Mouse (Mus musculus) neural tube, embryonic 12.5 days (tissue): ENCODE results near the gene Prkn. TPM values are rescaled to one million over a fixed set of nuclear protein-coding genes. Genes with fewer than 3 reads are reported as not detected.

Experiments used
- ATAC-seq: fragments of 200-750 bp; cut with Nextera tagmentation; 2 replicates; pipeline ENCODE4 v1.8.0; 2017; ENCODE audit warnings: low read depth, mild to moderate bottlenecking, moderate TSS enrichment, moderate library complexity; ENCODE audit not compliant: low FRiP score
- H3K27ac ChIP-seq: fragments of 300-500 bp; sonication (generic); 2 replicates; pipeline ENCODE4 v1.5.1; 2016
- H3K27me3 ChIP-seq: fragments of 300-500 bp; sonication (generic); replicated peaks from 2 replicates; pipeline ENCODE4 v1.6.1; 2016; ENCODE audit warnings: mild to moderate bottlenecking
- H3K36me3 ChIP-seq: fragments of 300-500 bp; sonication (generic); 2 replicates; pipeline ENCODE4 v1.6.1; 2016; ENCODE audit warnings: mild to moderate bottlenecking
- H3K4me1 ChIP-seq: fragments of 300-500 bp; sonication (generic); 2 replicates; pipeline ENCODE4 v1.6.1; 2016
- H3K4me2 ChIP-seq: fragments of 300-500 bp; sonication (generic); replicated peaks from 2 replicates; pipeline ENCODE4 v1.6.1; 2016; ENCODE audit warnings: mild to moderate bottlenecking
- H3K4me3 ChIP-seq: fragments of 300-500 bp; sonication (generic); 2 replicates; pipeline ENCODE4 v1.5.1; 2016
- H3K9ac ChIP-seq: fragments of 300-500 bp; sonication (generic); 2 replicates; pipeline ENCODE4 v1.6.1; 2016; ENCODE audit warnings: mild to moderate bottlenecking
- H3K9me3 ChIP-seq: fragments of 300-500 bp; sonication (generic); 2 replicates; pipeline ENCODE4 v1.6.1; 2016; ENCODE audit warnings: mild to moderate bottlenecking
- WGBS: fragments of 180-500 bp; shearing (Covaris S2); methylation state at CpG from one replicate; pipeline ENCODE4 v1.1.7; 2016; 5-methylcytosine and 5-hydroxymethylcytosine counted together
- polyA plus RNA-seq: library from polyadenylated mRNA; unstranded; fragments of >200 nt; fragmentation: Nextera tagmentation; extraction: Ambion mirVana; gene quantifications from 2 replicates; pipeline ENCODE4 v1.2.1, GENCODE M21; 2016

The Prkn gene
- polyA plus RNA-seq, 1 experiment from 2014 or later: 2.0 TPM

DNA sequence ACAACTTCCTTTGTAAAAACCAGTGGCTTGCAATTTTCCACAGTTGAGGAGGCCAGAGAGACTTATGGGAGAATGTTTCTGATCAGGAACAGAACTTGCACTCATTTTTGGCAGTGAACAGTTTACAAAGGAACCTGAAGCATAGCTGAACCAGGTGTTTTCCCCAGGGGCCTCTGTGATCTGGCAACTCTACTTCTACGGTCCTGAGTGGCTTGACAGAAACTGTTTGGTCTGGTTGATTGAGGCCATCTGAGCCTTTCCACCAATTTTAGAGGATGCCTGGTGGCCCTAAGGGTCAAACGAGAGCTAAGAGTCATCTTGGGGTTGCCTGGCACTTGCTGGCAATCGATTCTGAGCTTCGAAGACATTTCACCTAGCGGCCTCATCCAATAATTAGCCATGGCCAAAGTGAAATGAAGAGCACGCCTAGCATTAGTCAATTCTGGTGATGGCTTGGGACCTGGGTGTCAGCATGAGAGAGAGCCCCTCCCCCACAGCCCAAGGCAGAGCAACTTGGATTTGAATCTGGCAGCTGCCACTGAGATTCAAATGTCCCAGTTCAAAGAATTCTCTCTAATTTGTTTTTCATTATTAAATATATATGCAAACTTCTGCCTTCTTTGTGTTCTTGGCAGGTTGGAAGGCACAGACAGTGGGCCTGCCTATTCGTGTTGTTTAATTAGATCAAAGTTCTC lies 479.6 kb downstream of the Prkn start:
- 78% methylated on average over 7 of the region's 7 CpGs for WGBS
- no peaks in the 10 kb centered on the region for H3K9me3 ChIP-seq
- no peak overlapping the region for H3K4me3 ChIP-seq
- no peak overlapping the region for H3K9ac ChIP-seq
- H3K27me3 ChIP-seq: no peaks in the 10 kb centered on the region
- no peaks in the 10 kb centered on the region for H3K4me1 ChIP-seq
- no peak overlapping the region for H3K27ac ChIP-seq
- no peak overlapping the region for H3K4me2 ChIP-seq
- H3K36me3 ChIP-seq: no peaks in the 10 kb centered on the region
- no peak for ATAC-seq

DNA sequence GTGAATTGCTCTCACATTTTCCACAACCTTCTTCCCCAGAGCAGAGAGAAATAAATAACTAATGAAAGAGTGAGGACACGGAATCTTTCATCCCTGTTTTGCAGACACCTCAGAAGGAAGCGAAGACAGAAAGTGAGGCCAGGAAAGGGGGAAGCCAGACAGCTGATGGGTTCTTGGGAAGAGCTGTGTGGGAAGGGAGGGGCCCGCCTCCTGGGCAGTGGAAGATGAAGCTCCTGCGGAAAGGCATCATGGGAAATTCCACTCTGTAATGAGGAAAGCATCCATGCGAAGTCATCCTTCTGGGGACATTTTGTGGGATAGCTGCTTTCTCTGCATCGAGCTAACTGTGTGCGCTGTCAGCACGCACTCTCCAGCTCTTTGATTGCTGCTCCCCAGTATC lies 491.9 kb downstream of the Prkn start:
- 33% methylated on average over 8 of the region's 8 CpGs for WGBS
- H3K4me3 ChIP-seq: no peak overlapping the region
- peak overlapping the region; percentile 28 for H3K4me2 ChIP-seq
- H3K36me3 ChIP-seq: no peaks in the 10 kb centered on the region
- no peaks in the 10 kb centered on the region for H3K27me3 ChIP-seq
- H3K9me3 ChIP-seq: no peaks in the 10 kb centered on the region
- no peak overlapping the region for H3K9ac ChIP-seq
- no peak for ATAC-seq
- no peak overlapping the region for H3K27ac ChIP-seq
- H3K4me1 ChIP-seq: no peaks in the 10 kb centered on the region

DNA sequence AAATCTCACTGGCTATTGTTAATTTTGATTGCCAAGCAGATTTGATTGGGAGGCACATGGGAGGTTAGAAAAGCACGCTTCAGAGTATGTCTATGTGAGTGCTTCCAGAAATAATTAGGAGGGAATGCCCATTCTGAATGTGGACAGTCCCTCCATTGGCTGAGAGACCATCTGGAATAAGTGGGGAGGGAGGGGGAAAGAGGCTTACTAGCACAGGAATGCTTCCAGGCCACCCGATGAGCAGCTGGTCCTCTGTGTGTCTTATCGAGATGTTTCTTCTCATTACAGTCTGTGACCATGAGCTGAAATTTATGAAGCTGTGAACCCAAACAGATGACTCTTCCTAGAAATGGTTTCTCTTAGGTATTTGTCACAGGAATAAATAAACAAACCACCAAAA lies 493.6 kb downstream of the Prkn start:
- Histone ChIP-seq H3K27ac (no peak overlapping the region), H3K4me1 (no peaks in the 10 kb centered on the region), H3K9ac (no peak overlapping the region), H3K4me2 (no peak overlapping the region), H3K27me3 (no peaks in the 10 kb centered on the region), H3K36me3 (no peaks in the 10 kb centered on the region), H3K9me3 (no peaks in the 10 kb centered on the region), H3K4me3 (no peak overlapping the region)
- no peak for ATAC-seq
- 69% methylated on average over 3 of the region's 3 CpGs for WGBS

DNA sequence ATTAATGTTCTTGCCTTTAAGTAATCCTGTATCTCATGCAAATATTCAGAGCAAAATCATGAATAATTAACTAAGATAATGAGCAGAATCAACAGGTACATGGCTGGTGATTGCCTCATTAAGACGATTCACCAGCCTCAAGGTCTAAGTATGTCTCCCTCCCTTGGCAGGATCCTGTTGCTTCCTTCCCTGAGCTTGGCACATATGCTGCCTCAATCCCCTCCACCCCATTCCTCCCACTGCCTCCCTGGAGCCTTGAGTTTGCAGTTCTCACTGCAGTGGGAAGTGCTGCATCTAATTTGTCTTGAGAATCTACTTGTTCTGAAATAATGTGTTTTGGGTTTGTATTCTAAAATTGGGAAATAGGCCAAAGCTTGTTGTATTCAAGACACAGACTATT lies 496.0 kb downstream of the Prkn start:
- ATAC-seq: no peak
- Histone ChIP-seq H3K4me1 (no peaks in the 10 kb centered on the region), H3K27ac (no peak overlapping the region), H3K4me2 (no peak overlapping the region), H3K4me3 (no peak overlapping the region), H3K9ac (no peak overlapping the region), H3K27me3 (no peaks in the 10 kb centered on the region), H3K36me3 (no peaks in the 10 kb centered on the region), H3K9me3 (no peaks in the 10 kb centered on the region)
- WGBS: 59% methylated on average over 1 of the region's 1 CpGs

DNA sequence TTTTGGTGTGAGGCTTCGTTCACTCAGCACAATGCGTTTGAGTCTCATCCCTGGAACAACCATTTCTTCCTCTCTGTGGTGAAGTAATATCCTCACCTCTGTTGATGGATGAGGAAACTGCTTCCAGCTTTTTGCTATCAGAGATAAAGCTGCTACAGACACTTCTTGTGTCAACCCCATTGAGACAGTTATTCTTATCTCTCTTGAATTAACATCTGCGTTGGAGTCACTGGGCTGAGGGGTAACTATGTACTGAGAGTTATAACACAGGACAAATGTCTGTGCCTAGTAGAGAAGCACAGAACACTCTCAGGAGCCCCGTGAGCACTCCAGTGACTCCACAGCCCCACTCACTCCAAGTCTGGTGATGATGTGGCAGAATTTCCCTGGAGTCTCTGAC lies 500.2 kb downstream of the Prkn start:
- H3K27me3 ChIP-seq: no peaks in the 10 kb centered on the region
- no peaks in the 10 kb centered on the region for H3K4me1 ChIP-seq
- no peak overlapping the region for H3K27ac ChIP-seq
- H3K36me3 ChIP-seq: no peaks in the 10 kb centered on the region
- H3K9ac ChIP-seq: no peak overlapping the region
- no peak overlapping the region for H3K4me3 ChIP-seq
- ATAC-seq: no peak
- H3K9me3 ChIP-seq: no peaks in the 10 kb centered on the region
- WGBS: 73% methylated on average over 4 of the region's 4 CpGs
- no peak overlapping the region for H3K4me2 ChIP-seq

DNA sequence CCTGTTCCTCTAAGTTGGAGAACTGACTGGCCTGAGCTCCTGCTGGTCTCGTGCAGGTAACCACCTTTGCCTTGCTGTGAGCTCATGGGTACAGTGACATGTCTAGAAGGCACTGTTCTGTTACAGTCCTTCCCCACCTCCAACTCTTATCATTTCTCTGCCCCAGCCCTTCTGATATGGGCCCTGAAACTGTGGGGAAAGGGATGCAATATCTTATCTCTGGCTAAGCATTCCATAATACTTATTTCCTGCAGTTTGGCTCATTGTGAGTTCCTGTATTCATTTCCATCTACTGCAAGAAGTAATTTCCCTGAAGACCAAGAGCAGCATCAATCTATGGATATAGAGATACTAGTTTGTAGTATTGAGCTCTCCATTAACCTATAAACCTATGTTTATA lies 506.1 kb downstream of the Prkn start:
- no peak for ATAC-seq
- H3K9me3 ChIP-seq: no peaks in the 10 kb centered on the region
- no peak overlapping the region for H3K4me3 ChIP-seq
- H3K36me3 ChIP-seq: no peaks in the 10 kb centered on the region
- no peak overlapping the region for H3K4me2 ChIP-seq
- H3K27ac ChIP-seq: no peak overlapping the region
- no peak overlapping the region for H3K9ac ChIP-seq
- no peaks in the 10 kb centered on the region for H3K4me1 ChIP-seq
- 92% methylated on average over 1 of the region's 1 CpGs for WGBS
- H3K27me3 ChIP-seq: no peaks in the 10 kb centered on the region

DNA sequence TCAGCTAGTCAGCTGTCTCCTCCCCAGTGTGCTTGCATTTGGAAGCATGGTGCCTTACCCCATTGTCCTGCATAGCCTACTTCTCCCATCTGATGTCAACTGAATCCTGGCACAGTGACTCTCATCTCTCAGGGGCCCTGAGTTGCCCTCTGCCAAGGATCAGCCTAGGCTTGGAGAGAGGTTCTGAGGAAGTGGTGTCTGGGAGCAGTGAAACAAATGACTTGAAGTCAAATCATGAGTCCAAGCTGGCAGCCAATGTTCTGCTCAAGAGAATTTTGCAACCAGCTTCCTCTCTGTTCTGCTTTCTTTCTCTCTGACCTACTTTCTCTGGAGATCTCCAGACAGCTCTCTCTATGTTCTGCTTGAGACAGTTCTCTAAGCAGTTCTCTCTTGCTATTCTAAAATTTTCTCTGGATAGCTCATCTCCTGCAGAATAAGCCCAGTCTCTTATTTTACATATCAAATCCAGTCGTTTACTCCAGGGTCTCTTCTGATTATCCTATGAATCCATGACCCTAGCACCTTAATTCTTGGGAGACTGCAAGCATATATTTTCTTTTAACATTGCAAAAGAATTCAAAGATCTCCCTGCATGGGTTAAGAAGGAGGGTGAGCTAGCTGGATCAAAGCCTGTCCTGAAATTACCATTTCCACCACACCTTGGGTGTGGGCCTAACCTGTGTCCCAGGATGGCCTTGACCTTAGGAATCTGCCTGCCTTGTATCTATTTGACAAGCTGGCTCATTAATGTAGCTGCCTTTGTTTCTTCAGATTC lies 512.8 kb downstream of the Prkn start:
- ATAC-seq: no peak
- no peak overlapping the region for H3K4me2 ChIP-seq
- no peak overlapping the region for H3K27ac ChIP-seq
- no peak overlapping the region for H3K4me3 ChIP-seq
- no peaks in the 10 kb centered on the region for H3K27me3 ChIP-seq
- 43% methylated on average over 1 of the region's 1 CpGs for WGBS
- H3K9ac ChIP-seq: no peak overlapping the region
- H3K4me1 ChIP-seq: no peaks in the 10 kb centered on the region
- no peaks in the 10 kb centered on the region for H3K36me3 ChIP-seq
- no peaks in the 10 kb centered on the region for H3K9me3 ChIP-seq

DNA sequence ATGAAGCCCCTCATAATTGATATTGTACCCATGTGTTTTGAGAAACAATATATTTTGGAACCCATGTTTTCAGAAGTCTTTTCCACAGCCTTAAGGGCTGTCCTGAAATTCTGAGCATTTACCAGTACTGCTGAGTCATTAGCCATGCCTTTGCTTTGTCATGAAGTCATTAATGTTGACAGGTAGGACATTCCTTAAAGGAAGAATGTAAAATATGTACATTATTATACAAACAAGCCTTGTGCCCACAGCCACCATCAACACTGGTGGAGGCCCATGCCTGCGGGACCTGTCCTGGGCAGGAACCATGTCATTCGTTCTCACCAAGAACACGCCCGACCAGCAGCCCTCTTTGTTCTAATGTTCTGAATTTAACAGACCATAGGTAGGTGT lies 513.4 kb downstream of the Prkn start:
- no peak overlapping the region for H3K27ac ChIP-seq
- H3K9ac ChIP-seq: no peak overlapping the region
- H3K27me3 ChIP-seq: no peaks in the 10 kb centered on the region
- no peaks in the 10 kb centered on the region for H3K9me3 ChIP-seq
- no peak overlapping the region for H3K4me3 ChIP-seq
- 90% methylated on average over 4 of the region's 4 CpGs for WGBS
- no peaks in the 10 kb centered on the region for H3K4me1 ChIP-seq
- ATAC-seq: no peak
- no peak overlapping the region for H3K4me2 ChIP-seq
- no peaks in the 10 kb centered on the region for H3K36me3 ChIP-seq

DNA sequence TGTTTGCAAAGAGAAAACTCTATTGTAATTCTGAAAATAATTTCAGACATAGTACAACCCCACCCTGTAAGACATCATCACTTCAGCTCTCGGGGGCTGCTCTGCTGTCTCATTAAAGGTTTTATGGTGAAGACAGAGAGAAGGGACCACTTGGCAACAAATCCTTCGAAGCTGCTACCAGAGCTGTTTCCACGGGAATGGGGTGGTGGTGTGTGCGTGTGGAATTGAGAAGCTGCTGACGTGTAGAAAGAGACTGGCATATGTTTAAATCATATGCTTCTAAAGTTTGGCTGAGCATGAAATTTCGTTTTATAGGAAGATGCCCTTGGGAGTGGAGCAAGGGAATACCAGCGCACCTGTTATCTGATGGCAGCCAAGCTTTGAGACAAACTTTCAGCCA lies 514.2 kb downstream of the Prkn start:
- H3K27ac ChIP-seq: no peak overlapping the region
- no peaks in the 10 kb centered on the region for H3K9me3 ChIP-seq
- 74% methylated on average over 7 of the region's 7 CpGs for WGBS
- no peaks in the 10 kb centered on the region for H3K4me1 ChIP-seq
- no peak overlapping the region for H3K9ac ChIP-seq
- ATAC-seq: no peak
- H3K4me3 ChIP-seq: no peak overlapping the region
- no peaks in the 10 kb centered on the region for H3K36me3 ChIP-seq
- no peaks in the 10 kb centered on the region for H3K27me3 ChIP-seq
- no peak overlapping the region for H3K4me2 ChIP-seq

DNA sequence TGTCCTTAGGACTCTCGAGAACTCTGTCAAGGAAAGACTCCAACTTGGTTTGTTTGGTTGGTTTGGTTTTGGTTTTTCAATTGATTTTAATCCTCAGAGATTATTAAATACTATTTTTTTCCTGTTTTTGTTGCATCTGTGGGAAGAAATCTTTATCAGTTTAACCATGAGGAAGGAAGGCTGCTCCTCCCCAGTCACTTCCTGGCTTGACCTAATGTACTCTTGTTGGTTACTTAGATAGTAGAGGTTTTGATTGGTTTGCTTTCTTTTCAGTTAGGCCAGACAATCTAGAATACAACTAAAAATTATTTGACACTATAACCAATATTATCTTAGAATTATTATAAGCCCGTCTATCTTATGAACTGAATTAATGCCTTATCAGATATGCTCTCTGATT lies 535.3 kb downstream of the Prkn start:
- 86% methylated on average over 2 of the region's 2 CpGs for WGBS
- no peak for ATAC-seq
- Histone ChIP-seq H3K27ac (no peak overlapping the region), H3K4me1 (no peaks in the 10 kb centered on the region), H3K4me2 (no peak overlapping the region), H3K36me3 (no peaks in the 10 kb centered on the region), H3K9ac (no peak overlapping the region), H3K9me3 (no peaks in the 10 kb centered on the region), H3K4me3 (no peak overlapping the region), H3K27me3 (no peaks in the 10 kb centered on the region)

DNA sequence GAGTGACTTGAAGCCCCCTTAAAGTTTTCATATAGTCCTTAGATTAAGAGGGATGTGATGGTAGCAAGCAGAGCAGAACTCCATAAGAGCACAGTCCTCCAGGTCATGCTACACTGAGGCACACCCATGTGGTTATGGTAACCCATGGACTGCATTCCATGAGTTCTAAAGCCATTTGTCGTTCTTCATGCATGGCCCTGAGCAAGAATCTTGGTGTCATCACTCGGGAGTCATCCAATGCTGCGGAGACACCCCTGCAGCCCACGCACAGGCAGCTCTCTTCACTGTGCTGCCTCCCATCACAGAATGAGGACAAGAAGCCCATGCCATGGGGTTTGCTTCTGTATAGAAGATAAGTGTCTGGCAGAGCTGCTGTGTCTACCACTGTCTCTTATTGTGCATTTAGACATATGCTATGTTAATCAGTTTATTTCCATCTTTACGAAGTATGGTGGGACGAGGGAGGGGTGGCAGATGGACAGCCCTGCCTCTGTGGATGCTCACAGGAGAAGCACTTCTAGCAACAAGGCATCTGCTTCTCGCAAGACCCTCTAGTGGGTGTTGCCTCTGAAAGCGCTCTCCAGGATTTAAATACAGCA lies 543.3 kb downstream of the Prkn start:
- no peak for ATAC-seq
- Histone ChIP-seq H3K9ac (no peak overlapping the region), H3K4me2 (no peak overlapping the region), H3K27ac (no peak overlapping the region), H3K27me3 (no peaks in the 10 kb centered on the region), H3K9me3 (no peaks in the 10 kb centered on the region), H3K4me3 (no peak overlapping the region), H3K36me3 (no peaks in the 10 kb centered on the region), H3K4me1 (no peaks in the 10 kb centered on the region)
- 92% methylated on average over 8 of the region's 8 CpGs for WGBS

DNA sequence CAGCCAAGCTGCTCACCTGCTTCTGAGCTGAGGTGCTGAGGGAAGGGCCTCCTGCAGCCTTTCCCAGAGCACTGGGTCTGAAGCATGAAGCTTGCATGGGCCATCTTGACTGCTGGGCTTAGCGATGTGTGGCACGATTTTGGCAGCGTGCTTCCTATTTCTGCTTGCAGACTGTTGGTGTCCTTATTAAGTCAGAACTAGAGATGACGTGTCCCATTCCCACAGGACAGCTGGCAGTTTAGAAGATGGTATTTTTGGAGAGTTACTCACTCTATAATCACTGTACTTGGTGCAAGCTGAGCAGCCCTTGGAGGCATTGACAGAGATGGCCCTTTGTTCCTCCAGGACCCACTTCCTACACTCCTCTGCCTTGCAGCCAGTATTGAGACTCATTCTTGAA lies 545.1 kb downstream of the Prkn start:
- Histone ChIP-seq H3K9ac (no peak overlapping the region), H3K4me1 (no peaks in the 10 kb centered on the region), H3K4me3 (no peak overlapping the region), H3K27me3 (no peaks in the 10 kb centered on the region), H3K4me2 (no peak overlapping the region), H3K9me3 (no peaks in the 10 kb centered on the region), H3K36me3 (no peaks in the 10 kb centered on the region), H3K27ac (no peak overlapping the region)
- no peak for ATAC-seq
- WGBS: 88% methylated on average over 4 of the region's 4 CpGs
